Mouse (Mus musculus) natural killer cell, adult 2 months (primary cell): ENCODE data around the gene Coa3.
"Not testable (repeated sequence)": the region's sequence is repeated elsewhere in the genome, so short reads cannot be mapped to it uniquely, and the experiment has no call there.

Source experiments
- DNase-seq, 2 experiments: peaks; one replicate each; pipeline ENCODE4 v3.0.0; 2022; ENCODE audit warnings: low spot score in 2 of 2

Gene Coa3

GRCm38 (mm10) chr11:101278223-101279192, at the start of gene Coa3, which contains the start of gene Cntd1:
Gene Coa3 (minus strand): TSS chr11:101279114.
Gene Cntd1 (plus strand): TSS chr11:101279012.
- DNase-seq: peak; percentile 53 to 69

GRCm38 (mm10) chr11:101327311-101327710, 48.4 kb upstream of the Coa3 start:
- no peak for DNase-seq

GRCm38 (mm10) chr11:101326147-101326546, 47.2 kb upstream of the Coa3 start:
- DNase-seq: no peak

- not testable (repeated sequence) for DNase-seq
These were observed 46.3 kb upstream of the Coa3 start for GRCm38 (mm10) chr11:101325201-101325600.

GRCm38 (mm10) chr11:101324763-101325162, 45.8 kb upstream of the Coa3 start, which contains the start of gene Aoc2:
Gene Aoc2 (plus strand): TSS chr11:101325063.
- no peak for DNase-seq

- DNase-seq: no peak
These were observed 44.7 kb upstream of the Coa3 start for GRCm38 (mm10) chr11:101323609-101324008.

GRCm38 (mm10) chr11:101316501-101316917, 37.6 kb upstream of the Coa3 start:
- DNase-seq: peak; percentile 53 to 70

GRCm38 (mm10) chr11:101315665-101316500, 37.0 kb upstream of the Coa3 start, which contains the start of gene Psme3:
Gene Psme3 (plus strand): TSS chr11:101316213.
- peak; percentile 87 to 90 for DNase-seq

- no peak for DNase-seq
These were observed 36.3 kb upstream of the Coa3 start for GRCm38 (mm10) chr11:101315082-101315650.

- DNase-seq: no peak
These were observed 35.7 kb upstream of the Coa3 start for GRCm38 (mm10) chr11:101314567-101314966.

- DNase-seq: no peak
These were observed 33.2 kb upstream of the Coa3 start for GRCm38 (mm10) chr11:101312150-101312549.

- no peak for DNase-seq
These were observed 32.2 kb upstream of the Coa3 start for GRCm38 (mm10) chr11:101311083-101311482.

GRCm38 (mm10) chr11:101307744-101308143, 28.8 kb upstream of the Coa3 start:
- no peak for DNase-seq

GRCm38 (mm10) chr11:101302004-101302798, 23.3 kb upstream of the Coa3 start, which contains the start of gene Becn1:
Gene Becn1 (minus strand): TSS chr11:101302286.
- peak; percentile 92 to 95 for DNase-seq

GRCm38 (mm10) chr11:101301299-101302003, 22.5 kb upstream of the Coa3 start:
- DNase-seq: no peak

- DNase-seq: no peak
These were observed 22.0 kb upstream of the Coa3 start for GRCm38 (mm10) chr11:101300881-101301280.

- DNase-seq: no peak
These were observed 16.3 kb upstream of the Coa3 start for GRCm38 (mm10) chr11:101295191-101295590.

GRCm38 (mm10) chr11:101291231-101291630, 12.3 kb upstream of the Coa3 start:
- no peak for DNase-seq

- DNase-seq: no peak
These were observed 8.4 kb upstream of the Coa3 start for GRCm38 (mm10) chr11:101287306-101287705.

- no peak for DNase-seq
These were observed 4.9 kb upstream of the Coa3 start for GRCm38 (mm10) chr11:101283805-101284204.
